8 mouse cellular contexts compared by ENCODE assay signal in the genomic region with DNA sequence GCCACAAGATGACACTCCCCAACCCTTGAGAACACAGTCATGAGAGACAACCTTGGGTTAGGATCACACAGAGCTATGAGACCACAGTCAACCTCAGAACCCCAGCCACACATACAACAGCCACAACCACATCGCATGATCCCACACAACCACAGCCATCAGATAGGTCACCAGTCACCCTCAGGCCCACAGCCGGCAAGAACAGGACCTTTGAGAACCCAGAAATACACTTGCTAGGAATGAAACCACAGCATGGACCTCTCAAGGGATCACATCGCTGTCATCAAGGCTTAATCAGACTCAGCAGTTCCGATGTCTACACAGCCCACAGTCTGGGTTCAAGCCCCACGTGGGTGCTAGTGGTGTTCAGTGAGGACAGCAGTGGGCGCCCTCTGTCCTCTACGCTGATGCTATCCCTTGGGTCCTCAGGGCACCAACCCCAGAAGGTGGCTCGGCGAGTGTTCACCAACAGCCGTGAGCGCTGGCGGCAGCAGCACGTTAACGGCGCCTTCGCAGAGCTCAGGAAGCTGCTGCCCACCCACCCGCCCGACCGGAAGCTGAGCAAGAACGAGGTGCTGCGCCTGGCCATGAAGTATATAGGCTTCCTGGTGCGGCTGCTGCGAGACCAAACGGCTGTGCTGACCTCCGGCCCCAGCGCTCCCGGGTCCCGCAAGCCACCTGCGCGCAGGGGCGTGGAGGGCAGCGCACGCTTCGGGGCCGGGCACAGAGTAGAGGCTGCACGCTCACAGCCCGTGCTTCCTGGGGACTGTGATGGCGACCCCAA. TPM values are rescaled to one million over a fixed set of nuclear protein-coding genes. Genes with fewer than 3 reads are reported as not detected.
DNase-seq lines count a peak whose midpoint lies in the region; ATAC-seq and TF ChIP-seq lines count a peak whose summit lies in the region.

No protein-coding gene starts in this region.

- H3K4me3 ChIP-seq in lung, adult 2 months (replicated peaks; ENCODE audit: extremely low read depth, low read depth, low read length), result peak overlapping the region; percentile 7
- H3K4me3 ChIP-seq in embryonic facial prominence, embryonic 11.5 days (ENCODE audit: low read depth, low read length), result peak overlapping the region; percentile 18; the same call in 1 of the 2 replicates
- no peak overlapping the region for H3K4me3 ChIP-seq in hindbrain, postnatal 0 days (ENCODE audit: low read length)

- TF ChIP-seq CTCF in lung, adult 2 months (IDR thresholded peaks at IDR 0.05; ENCODE audit: insufficient read depth, low read length), result 0 out of 2 replicates have a peak, but pooled peaks have one; percentile 10
- TF ChIP-seq CTCF in hindbrain, postnatal 0 days (IDR thresholded peaks at IDR 0.05; ENCODE audit: low read depth), result no peak

- TF ChIP-seq POLR2A in lung, adult 2 months (IDR thresholded peaks at IDR 0.05; ENCODE audit: borderline replicate concordance, extremely low read depth, low read depth, low read length), result no peak

- no peak for ATAC-seq in embryonic facial prominence, embryonic 11.5 days (replicated peaks; ENCODE audit: insufficient number of reproducible peaks, low FRiP score, low TSS enrichment, low read depth)
- ATAC-seq in hindbrain, postnatal 0 days, result no peak
- peak; percentile 13 for ATAC-seq in megakaryocyte-erythroid progenitor cell, adult 5-6 weeks (replicated peaks; ENCODE audit: low FRiP score, low TSS enrichment, poor library complexity, severe bottlenecking)

- no peaks in the 10 kb centered on the region for H3K9me3 ChIP-seq in embryonic facial prominence, embryonic 11.5 days (replicated peaks; ENCODE audit: control insufficient read depth, low read length)
- no peaks in the 10 kb centered on the region for H3K9me3 ChIP-seq in hindbrain, postnatal 0 days (ENCODE audit: low read length)

- H3K27me3 ChIP-seq in embryonic facial prominence, embryonic 11.5 days (ENCODE audit: control insufficient read depth, insufficient read depth, low read length), result peaks cover 68% of the 10 kb centered on the region
- H3K27me3 ChIP-seq in hindbrain, postnatal 0 days (ENCODE audit: insufficient read depth, low read length), result peaks cover 6% of the 10 kb centered on the region

- H3K27ac ChIP-seq in embryonic facial prominence, embryonic 11.5 days (replicated peaks; ENCODE audit: low read depth, low read length), result no peak overlapping the region
- H3K27ac ChIP-seq in hindbrain, postnatal 0 days, result peak overlapping the region; percentile 71; the same call in 1 of the 2 replicates

- H3K4me1 ChIP-seq in lung, adult 2 months (ENCODE audit: control insufficient read depth, insufficient read depth, low read length), result peaks cover 43% of the 10 kb centered on the region
- H3K4me1 ChIP-seq in embryonic facial prominence, embryonic 11.5 days (ENCODE audit: control insufficient read depth, insufficient read depth, low read length), result peaks cover 24% of the 10 kb centered on the region
- H3K4me1 ChIP-seq in hindbrain, postnatal 0 days (ENCODE audit: insufficient read depth, low read length), result peaks cover 16% of the 10 kb centered on the region; the same call in 1 of the 2 replicates

- no peak for DNase-seq in lung, adult 2 months
- DNase-seq in lung, postnatal 14 days, result no peak
- DNase-seq in embryonic facial prominence, embryonic 11.5 days (ENCODE audit: low spot score), result no peak
- no peak for DNase-seq in hindbrain, postnatal 0 days (ENCODE audit: low spot score)
- peak; percentile 43 to 47 for DNase-seq in thymus, adult 18-20 months
- DNase-seq in right cerebral cortex, postnatal 4 days, result no peak
- no peak for DNase-seq in left cerebral cortex, adult 9 months (ENCODE audit: low spot score in 2 of 2)

- H3K9ac ChIP-seq in embryonic facial prominence, embryonic 11.5 days (replicated peaks; ENCODE audit: low read length), result peak overlapping the region; percentile 22; the same call in 1 of the 2 replicates
- H3K9ac ChIP-seq in hindbrain, postnatal 0 days (replicated peaks; ENCODE audit: low read length), result no peak overlapping the region

- no peaks in the 10 kb centered on the region; the same call in 1 of the 2 replicates for H3K36me3 ChIP-seq in embryonic facial prominence, embryonic 11.5 days (replicated peaks; ENCODE audit: control insufficient read depth, insufficient read depth, low read depth, low read length)
- peaks cover 6% of the 10 kb centered on the region; the same call in 1 of the 2 replicates for H3K36me3 ChIP-seq in hindbrain, postnatal 0 days (ENCODE audit: insufficient read depth, low read length)

- peak overlapping the region; percentile 29 for H3K4me2 ChIP-seq in embryonic facial prominence, embryonic 11.5 days (ENCODE audit: low read depth, low read length)
- H3K4me2 ChIP-seq in hindbrain, postnatal 0 days (ENCODE audit: low read depth, low read length), result peak overlapping the region; percentile 44

- 24% methylated on average over 38 of the region's 38 CpGs for WGBS in lung, adult 2 months
- 9% methylated on average over 38 of the region's 38 CpGs for WGBS in embryonic facial prominence, embryonic 11.5 days
- 17% methylated on average over 38 of the region's 38 CpGs for WGBS in hindbrain, postnatal 0 days

RNA-seq across cellular contexts. Expression of gene Lyl1, which starts 2.4 kb away (rescaled TPM):
- 20.2 and 21.9 TPM in 2 replicates for polyA plus RNA-seq in lung, adult 2 months (2012; rRNA removed)
- 4.6 and 5.3 TPM in 2 replicates for polyA plus RNA-seq in embryonic facial prominence, embryonic 11.5 days (2014; fragmentation: Nextera tagmentation; extraction: Ambion mirVana)
- 1.7 and 7.8 TPM in 2 replicates for total RNA-seq in hindbrain, postnatal 0 days (2014; rRNA removed)
- 2.0 and 2.3 TPM in 2 replicates for polyA plus RNA-seq in hindbrain, postnatal 0 days (2015; fragmentation: Nextera tagmentation; extraction: Ambion mirVana)
- 44.2 and 65.2 TPM in 2 replicates for total RNA-seq in megakaryocyte-erythroid progenitor cell, adult 5-6 weeks (2014; fragmentation: Nextera tagmentation)
- 9.5 and 10.1 TPM in 2 replicates for total RNA-seq in megakaryocyte-erythroid progenitor cell, adult 5-6 weeks (2017)

RNA-seq across cellular contexts. Expression of gene Nacc1, which starts 16.0 kb away (rescaled TPM):
- polyA plus RNA-seq in lung, adult 2 months (2012; rRNA removed), result 72.5 and 81.8 TPM in 2 replicates
- 21.0 and 21.1 TPM in 2 replicates for polyA plus RNA-seq in embryonic facial prominence, embryonic 11.5 days (2014; fragmentation: Nextera tagmentation; extraction: Ambion mirVana)
- 110 and 129 TPM in 2 replicates for total RNA-seq in hindbrain, postnatal 0 days (2014; rRNA removed)
- polyA plus RNA-seq in hindbrain, postnatal 0 days (2015; fragmentation: Nextera tagmentation; extraction: Ambion mirVana), result 13.8 and 14.9 TPM in 2 replicates
- total RNA-seq in megakaryocyte-erythroid progenitor cell, adult 5-6 weeks (2014; fragmentation: Nextera tagmentation), result 71.6 and 76.7 TPM in 2 replicates
- 35.8 and 51.5 TPM in 2 replicates for total RNA-seq in megakaryocyte-erythroid progenitor cell, adult 5-6 weeks (2017)

RNA-seq across cellular contexts. Expression of gene Trmt1, which starts 17.6 kb away (rescaled TPM):
- polyA plus RNA-seq in lung, adult 2 months (2012; rRNA removed), result 87.5 and 99.1 TPM in 2 replicates
- polyA plus RNA-seq in embryonic facial prominence, embryonic 11.5 days (2014; fragmentation: Nextera tagmentation; extraction: Ambion mirVana), result 61.5 and 64.7 TPM in 2 replicates
- 69.5 and 93.3 TPM in 2 replicates for total RNA-seq in hindbrain, postnatal 0 days (2014; rRNA removed)
- polyA plus RNA-seq in hindbrain, postnatal 0 days (2015; fragmentation: Nextera tagmentation; extraction: Ambion mirVana), result 71.2 and 79.2 TPM in 2 replicates
- total RNA-seq in megakaryocyte-erythroid progenitor cell, adult 5-6 weeks (2014; fragmentation: Nextera tagmentation), result 170 and 181 TPM in 2 replicates
- total RNA-seq in megakaryocyte-erythroid progenitor cell, adult 5-6 weeks (2017), result 94.9 and 126 TPM in 2 replicates

RNA-seq across cellular contexts. Expression of gene G430095P16Rik, which starts 19.1 kb away (rescaled TPM):
- 2.0 and 2.8 TPM in 2 replicates for polyA plus RNA-seq in lung, adult 2 months (2012; rRNA removed)
- polyA plus RNA-seq in embryonic facial prominence, embryonic 11.5 days (2014; fragmentation: Nextera tagmentation; extraction: Ambion mirVana), result 3.6 and 5.7 TPM in 2 replicates
- 1.2 TPM in 1 of 2 replicates, not detected in the other for total RNA-seq in hindbrain, postnatal 0 days (2014; rRNA removed)
- 1.1 and 1.7 TPM in 2 replicates for polyA plus RNA-seq in hindbrain, postnatal 0 days (2015; fragmentation: Nextera tagmentation; extraction: Ambion mirVana)
- total RNA-seq in megakaryocyte-erythroid progenitor cell, adult 5-6 weeks (2014; fragmentation: Nextera tagmentation), result 25.7 and 28.1 TPM in 2 replicates
- total RNA-seq in megakaryocyte-erythroid progenitor cell, adult 5-6 weeks (2017), result 8.2 and 11.4 TPM in 2 replicates

RNA-seq across cellular contexts. Expression of gene Ier2, which starts 41.0 kb away (rescaled TPM):
- 34.6 and 47.1 TPM in 2 replicates for polyA plus RNA-seq in lung, adult 2 months (2012; rRNA removed)
- polyA plus RNA-seq in embryonic facial prominence, embryonic 11.5 days (2014; fragmentation: Nextera tagmentation; extraction: Ambion mirVana), result 86.9 and 89.6 TPM in 2 replicates
- total RNA-seq in hindbrain, postnatal 0 days (2014; rRNA removed), result 12.5 and 13.3 TPM in 2 replicates
- 20.9 TPM in 2 replicates for polyA plus RNA-seq in hindbrain, postnatal 0 days (2015; fragmentation: Nextera tagmentation; extraction: Ambion mirVana)
- 23.2 and 27.2 TPM in 2 replicates for total RNA-seq in megakaryocyte-erythroid progenitor cell, adult 5-6 weeks (2014; fragmentation: Nextera tagmentation)
- 47.1 and 60.7 TPM in 2 replicates for total RNA-seq in megakaryocyte-erythroid progenitor cell, adult 5-6 weeks (2017)

Comparison
In these comparisons a context has a peak if more than half of its experiments do, and no peak if none do; other contexts are left out.
1. DNase-seq: peak in thymus, adult 18-20 months (2 of 2); none in lung, adult 2 months (single experiment), lung, postnatal 14 days (single experiment), embryonic facial prominence, embryonic 11.5 days (single experiment), hindbrain, postnatal 0 days (single experiment), right cerebral cortex, postnatal 4 days (single experiment) and left cerebral cortex, adult 9 months (0 of 2).